Mouse (Mus musculus): ENCODE measurements around the gene Vmn1r230. TPM values are rescaled to one million over a fixed set of nuclear protein-coding genes. Genes with fewer than 3 reads are reported as not detected.

Vmn1r230 gene
- polyA plus RNA-seq (2012; rRNA removed; ENCODE audit: low replicate concordance): not detected in 2 replicates

DNA sequence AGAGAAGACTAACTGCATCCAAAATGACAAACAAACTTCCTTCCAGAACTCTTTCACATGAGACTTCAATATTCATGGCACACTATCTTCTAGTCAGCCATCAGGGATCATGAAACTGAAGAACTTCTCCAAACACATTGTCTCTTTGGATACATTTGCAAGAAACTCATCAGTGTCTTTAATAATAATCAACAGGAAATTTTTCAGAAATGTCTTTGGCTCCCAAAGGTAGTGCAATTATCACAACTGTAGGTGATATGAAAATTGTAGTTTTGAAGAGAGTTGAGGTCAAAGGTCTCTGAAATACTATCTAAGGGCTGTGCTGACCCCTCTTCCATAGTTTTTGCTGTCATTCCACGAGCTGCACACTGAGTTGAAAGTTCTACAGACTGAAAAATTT lies at the start of gene Vmn1r230:
TSS of gene Vmn1r230 (plus strand) at position 301 of the 400 bp plus-strand sequence.

GRCm38 (mm10) chr17:20811255-20811654 lies 29.0 kb upstream of the Vmn1r230 start, which contains the start of gene Vmn1r229:
Gene Vmn1r229 (plus strand): TSS chr17:20811555.

Other genes starting within 250 kb of the Vmn1r230 start
- not detected in 2 replicates for gene Vmn2r110, start 244.0 kb upstream of the Vmn1r230 start, polyA plus RNA-seq (2012; rRNA removed; ENCODE audit: low replicate concordance)
- not detected in 2 replicates for gene Fpr-rs3, start 215.6 kb upstream of the Vmn1r230 start, polyA plus RNA-seq (2012; rRNA removed; ENCODE audit: low replicate concordance)
- not detected in 2 replicates for gene Vmn1r226, start 157.6 kb upstream of the Vmn1r230 start, polyA plus RNA-seq (2012; rRNA removed; ENCODE audit: low replicate concordance)
- not detected in 2 replicates for gene Vmn1r227, start 110.6 kb upstream of the Vmn1r230 start, polyA plus RNA-seq (2012; rRNA removed; ENCODE audit: low replicate concordance)
- not detected in 2 replicates for gene Vmn1r228, start 54.3 kb upstream of the Vmn1r230 start, polyA plus RNA-seq (2012; rRNA removed; ENCODE audit: low replicate concordance)
- gene Vmn1r229, start 28.9 kb upstream of the Vmn1r230 start, polyA plus RNA-seq (2012; rRNA removed; ENCODE audit: low replicate concordance): not detected in 2 replicates
- not detected in 2 replicates for gene Vmn1r231, start 64.6 kb downstream of the Vmn1r230 start, polyA plus RNA-seq (2012; rRNA removed; ENCODE audit: low replicate concordance)
- gene Vmn1r232, start 79.3 kb downstream of the Vmn1r230 start, polyA plus RNA-seq (2012; rRNA removed; ENCODE audit: low replicate concordance): not detected in 2 replicates
- gene Ppp2r1a, start 104.9 kb downstream of the Vmn1r230 start, polyA plus RNA-seq (2012; rRNA removed; ENCODE audit: low replicate concordance): 86.2 and 96.5 TPM in 2 replicates
- not detected in 2 replicates for gene Vmn1r233, start 156.0 kb downstream of the Vmn1r230 start, polyA plus RNA-seq (2012; rRNA removed; ENCODE audit: low replicate concordance)
- 0.36 and 0.44 TPM in 2 replicates for gene Zfp160, start 168.5 kb downstream of the Vmn1r230 start, polyA plus RNA-seq (2012; rRNA removed; ENCODE audit: low replicate concordance)

All from duodenum, adult 2 months (tissue).